Mouse (Mus musculus) bone marrow macrophage, adult 2 months (primary cell): ENCODE results near the gene Daw1.

Experiments
- CTCF ChIP-seq: IDR thresholded peaks from 2 replicates; pipeline ENCODE4 v1.5.1; 2012; ENCODE audit warnings: low read depth, mild to moderate bottlenecking, low read length, moderate library complexity
- POLR2A ChIP-seq: IDR thresholded peaks from 2 replicates; pipeline ENCODE4 v1.6.1; 2012; ENCODE audit warnings: mild to moderate bottlenecking, low read depth, low read length, borderline replicate concordance

GRCm38 (mm10) chr1:83141510-83141909 lies 18.0 kb upstream of the Daw1 start:
- TF ChIP-seq CTCF = no peak
- TF ChIP-seq POLR2A = no peak
